Mouse (Mus musculus): ENCODE measurements at regions not wholly inside any gene's neighbourhood (a gene's known extent, or its start where the extent isn't known, plus 50 kb on each side); places are given as distances from the start of the nearest gene placed in this dataset.

DNA sequence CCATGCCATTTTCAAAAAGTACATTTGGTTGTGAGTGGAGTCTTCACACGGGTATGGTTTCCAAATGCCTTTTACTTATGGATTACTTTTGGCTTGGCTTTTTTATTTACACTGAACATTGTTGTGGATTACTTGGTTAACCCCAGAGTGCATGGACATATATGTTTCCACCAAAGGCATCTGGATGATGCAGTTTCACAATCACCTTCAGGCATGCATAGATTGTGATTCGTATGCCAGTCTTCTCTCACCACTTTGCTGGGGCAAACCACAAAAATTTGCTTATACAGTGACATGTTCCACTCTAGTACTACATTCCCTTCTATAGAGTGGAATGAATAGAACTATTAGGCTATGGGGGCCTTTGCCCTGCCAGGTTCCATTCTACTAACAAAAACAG lies 278.4 kb upstream of the Gm9747 start:
- TF ChIP-seq CTCF (IDR thresholded peaks at IDR 0.05; ENCODE audit: extremely low read depth, insufficient read depth, low read length) (no peak), POLR2A (IDR thresholded peaks at IDR 0.05; ENCODE audit: extremely low read depth, insufficient read depth, low read length) (no peak)

All from cortical plate, adult 2 months (tissue).